20 mouse cellular contexts compared by ENCODE assay signal in genomic region chr3:159733141-159733540, GRCm38 (mm10).
"Had no signal": no experiment of that assay in that cellular context is flagged by ENCODE, and none has a peak within 500 bp of the region (broad histone marks: within the 10 kb centered on the region; RNA-seq: fewer than 3 reads in every experiment).

No protein-coding gene starts in this region.

- H3K9ac ChIP-seq: limb, embryonic 13.5 days; liver, embryonic 12.5 days; liver, embryonic 15.5 days; lung, embryonic 15.5 days; midbrain, embryonic 13.5 days had no signal

- DNase-seq: kidney, adult 2 months; kidney, postnatal 25 days; liver; lung, adult 18-20 months; lung, postnatal 10 days; lung, postnatal 36 days; right cerebral cortex, postnatal 25 days; thymus, postnatal 25 days had no signal

- H3K27me3 ChIP-seq: limb, embryonic 13.5 days; liver, embryonic 12.5 days; liver, embryonic 15.5 days; lung, embryonic 15.5 days; megakaryocyte, embryonic 14.5 days; midbrain, embryonic 13.5 days had no signal

- H3K9me3 ChIP-seq: limb, embryonic 10.5 days; limb, embryonic 13.5 days; liver, embryonic 12.5 days; liver, embryonic 15.5 days; lung, embryonic 15.5 days; megakaryocyte, embryonic 14.5 days; midbrain, embryonic 10.5 days; midbrain, embryonic 13.5 days had no signal

- H3K4me2 ChIP-seq: limb, embryonic 13.5 days; liver, embryonic 12.5 days; liver, embryonic 15.5 days; lung, embryonic 15.5 days; midbrain, embryonic 13.5 days had no signal

- H3K36me3 ChIP-seq: limb, embryonic 10.5 days; limb, embryonic 13.5 days; liver, embryonic 12.5 days; liver, embryonic 15.5 days; lung, embryonic 15.5 days; midbrain, embryonic 10.5 days; midbrain, embryonic 13.5 days had no signal

- ATAC-seq: intestine, postnatal 0 days; liver, embryonic 12.5 days; midbrain, embryonic 13.5 days; midbrain, embryonic 16.5 days had no signal

- H3K4me1 ChIP-seq: limb, embryonic 10.5 days; limb, embryonic 13.5 days; liver, embryonic 15.5 days; lung, embryonic 15.5 days; megakaryocyte, embryonic 14.5 days; midbrain, embryonic 10.5 days; midbrain, embryonic 13.5 days had no signal

- H3K27ac ChIP-seq: kidney, postnatal 0 days; limb, embryonic 10.5 days; limb, embryonic 13.5 days; liver, embryonic 12.5 days; liver, embryonic 15.5 days; lung, embryonic 15.5 days; midbrain, embryonic 10.5 days; midbrain, embryonic 13.5 days; stomach, postnatal 0 days had no signal

- H3K4me3 ChIP-seq: limb, embryonic 10.5 days; limb, embryonic 13.5 days; liver, embryonic 12.5 days; liver, embryonic 15.5 days; lung, embryonic 15.5 days; megakaryocyte, embryonic 14.5 days; midbrain, embryonic 10.5 days; midbrain, embryonic 13.5 days had no signal
